ENCODE assay signal across 20 mouse cellular contexts in the genomic region with DNA sequence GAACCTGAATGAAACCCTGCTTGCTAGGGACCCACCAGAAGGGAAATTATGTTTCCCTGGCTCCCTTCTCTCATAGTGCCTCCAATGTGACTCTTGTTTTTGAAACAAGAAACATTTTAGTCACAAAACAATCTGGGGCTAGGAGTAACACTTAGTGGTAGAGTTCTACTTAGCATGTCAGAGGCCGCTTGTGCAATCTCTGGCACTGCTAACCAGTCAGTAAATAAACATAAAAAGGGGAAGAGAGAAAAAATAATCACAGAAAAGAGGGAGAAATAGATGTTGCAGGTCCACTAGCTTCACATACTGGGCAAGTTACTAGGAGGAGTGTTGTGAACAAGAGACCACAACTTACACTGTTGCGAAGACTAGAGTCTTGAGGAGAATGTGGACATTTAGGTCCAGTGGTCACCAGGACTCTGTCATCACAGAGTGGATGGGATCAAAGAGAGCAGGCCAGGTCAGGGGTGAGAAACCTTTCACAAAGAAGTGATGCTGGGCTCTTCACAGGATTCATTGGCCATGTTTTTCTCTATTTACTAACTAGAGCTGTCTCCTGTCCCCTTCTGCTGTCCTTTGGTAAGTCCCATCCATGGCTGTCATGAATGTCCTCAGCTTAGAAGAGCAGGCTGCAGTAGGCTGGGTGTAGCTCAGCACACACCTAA. TPM values are rescaled to one million over a fixed set of nuclear protein-coding genes. Genes with fewer than 3 reads are reported as not detected.
A peak's percentile ranks its signal among the peaks of the same experiment; 100 is the strongest.
DNase-seq lines count a peak whose midpoint lies in the region; ATAC-seq and TF ChIP-seq lines count a peak whose summit lies in the region.
"Had no signal": no experiment of that assay in that cellular context is flagged by ENCODE, and none has a peak within 500 bp of the region (broad histone marks: within the 10 kb centered on the region; RNA-seq: fewer than 3 reads in every experiment).

No protein-coding gene starts in this region.

- no peak for TF ChIP-seq CTCF in layer of hippocampus, adult 2 months (conservative IDR thresholded peaks at IDR 0.05)
- TF ChIP-seq CTCF in bone marrow macrophage, adult 2 months (IDR thresholded peaks at IDR 0.05; ENCODE audit: low read depth, low read length): no peak
- no peak for TF ChIP-seq CTCF in hindbrain, postnatal 0 days (IDR thresholded peaks at IDR 0.05; ENCODE audit: low read depth)

- no peaks in the 10 kb centered on the region for H3K9me3 ChIP-seq in liver, embryonic 16.5 days (replicated peaks; ENCODE audit: control insufficient read depth, low read length)
- H3K9me3 ChIP-seq in heart, embryonic 12.5 days (replicated peaks): no peaks in the 10 kb centered on the region
- H3K9me3 ChIP-seq in hindbrain, postnatal 0 days (ENCODE audit: low read length): no peaks in the 10 kb centered on the region
- H3K9me3 ChIP-seq: hindbrain, embryonic 12.5 days; limb, embryonic 10.5 days; stomach, embryonic 15.5 days had no signal

- TF ChIP-seq POLR2A in bone marrow macrophage, adult 2 months (IDR thresholded peaks at IDR 0.05; ENCODE audit: borderline replicate concordance, low read depth, low read length): no peak

- 60% methylated on average over 2 of the region's 2 CpGs for WGBS in liver, embryonic 16.5 days (ENCODE audit: insufficient replicate concordance)
- 33% methylated on average over 2 of the region's 2 CpGs for WGBS in macrophage (ENCODE audit: missing documents)
- WGBS in heart, embryonic 12.5 days: 91% methylated on average over 2 of the region's 2 CpGs
- 93% methylated on average over 2 of the region's 2 CpGs for WGBS in hindbrain, postnatal 0 days

- ATAC-seq in liver, embryonic 16.5 days (ENCODE audit: low read depth): peak; percentile 55
- no peak for ATAC-seq in heart, embryonic 12.5 days (ENCODE audit: insufficient number of reproducible peaks, low FRiP score)
- ATAC-seq in hindbrain, postnatal 0 days: no peak
- ATAC-seq: Patski had no signal

- H3K4me1 ChIP-seq in bone marrow macrophage, adult 2 months (ENCODE audit: control insufficient read depth, insufficient read depth, low read length): peaks cover 54% of the 10 kb centered on the region
- H3K4me1 ChIP-seq in liver, embryonic 16.5 days (ENCODE audit: control insufficient read depth, low read depth, low read length): peaks cover 5% of the 10 kb centered on the region; the same call in 1 of the 2 replicates
- peaks cover 16% of the 10 kb centered on the region for H3K4me1 ChIP-seq in heart, embryonic 12.5 days (replicated peaks)
- no peaks in the 10 kb centered on the region for H3K4me1 ChIP-seq in hindbrain, postnatal 0 days (ENCODE audit: insufficient read depth, low read length)
- H3K4me1 ChIP-seq: hindbrain, embryonic 12.5 days; kidney, embryonic 15.5 days; stomach, embryonic 15.5 days had no signal

- H3K9ac ChIP-seq in liver, embryonic 16.5 days (ENCODE audit: low read depth, low read length): no peak overlapping the region
- H3K9ac ChIP-seq in heart, embryonic 12.5 days: no peak overlapping the region
- H3K9ac ChIP-seq in hindbrain, postnatal 0 days (replicated peaks; ENCODE audit: low read length): no peak overlapping the region
- H3K9ac ChIP-seq: hindbrain, embryonic 12.5 days; kidney, embryonic 15.5 days; lung, embryonic 14.5 days; stomach, embryonic 15.5 days had no signal

- H3K79me2 ChIP-seq in macrophage (ENCODE audit: inconsistent target): no peaks in the 10 kb centered on the region

- DNase-seq in layer of hippocampus, adult 9-11 months: peak; percentile 20
- no peak for DNase-seq in layer of hippocampus, adult 2 months (ENCODE audit: low spot score in 2 of 2)
- no peak for DNase-seq in cerebellum, adult 18-20 months
- no peak for DNase-seq in hindbrain, postnatal 0 days (ENCODE audit: low spot score)
- DNase-seq: B cell, adult 2 months; cerebellum, postnatal 10 days; heart, postnatal 10 days; lung, embryonic 14.5 days; midbrain, embryonic 14.5 days; right cerebral cortex, adult 18-20 months had no signal

- no peak overlapping the region for H3K4me2 ChIP-seq in liver, embryonic 16.5 days (ENCODE audit: low read depth, low read length)
- H3K4me2 ChIP-seq in heart, embryonic 12.5 days: no peak overlapping the region
- no peak overlapping the region for H3K4me2 ChIP-seq in hindbrain, postnatal 0 days (ENCODE audit: low read depth, low read length)
- H3K4me2 ChIP-seq: hindbrain, embryonic 12.5 days; kidney, embryonic 15.5 days; lung, embryonic 14.5 days; stomach, embryonic 15.5 days had no signal

- H3K36me3 ChIP-seq in liver, embryonic 16.5 days (ENCODE audit: control insufficient read depth, insufficient read depth): no peaks in the 10 kb centered on the region
- H3K36me3 ChIP-seq in macrophage (ENCODE audit: inconsistent target): no peaks in the 10 kb centered on the region
- H3K36me3 ChIP-seq in heart, embryonic 12.5 days: no peaks in the 10 kb centered on the region
- H3K36me3 ChIP-seq in hindbrain, postnatal 0 days (ENCODE audit: insufficient read depth, low read length): no peaks in the 10 kb centered on the region
- H3K36me3 ChIP-seq: hindbrain, embryonic 12.5 days; kidney, embryonic 15.5 days; limb, embryonic 10.5 days; stomach, embryonic 15.5 days had no signal

- H3K27ac ChIP-seq in layer of hippocampus, adult 2 months: no peak overlapping the region
- peak overlapping the region; percentile 71 for H3K27ac ChIP-seq in bone marrow macrophage, adult 2 months (ENCODE audit: insufficient read depth, low read depth, low read length)
- H3K27ac ChIP-seq in liver, embryonic 16.5 days (ENCODE audit: low read length): no peak overlapping the region
- peak overlapping the region; percentile 12; the same call in 1 of the 2 replicates for H3K27ac ChIP-seq in macrophage
- H3K27ac ChIP-seq in heart, embryonic 12.5 days (ENCODE audit: poor library complexity, severe bottlenecking): no peak overlapping the region
- no peak overlapping the region for H3K27ac ChIP-seq in hindbrain, postnatal 0 days
- H3K27ac ChIP-seq: hindbrain, embryonic 12.5 days; kidney, embryonic 15.5 days; limb, embryonic 10.5 days; stomach, embryonic 15.5 days had no signal

- no peak overlapping the region for H3K4me3 ChIP-seq in layer of hippocampus, adult 2 months
- no peak overlapping the region for H3K4me3 ChIP-seq in bone marrow macrophage, adult 2 months (ENCODE audit: insufficient read depth, low read length)
- H3K4me3 ChIP-seq in liver, embryonic 16.5 days (ENCODE audit: low read depth, low read length): no peak overlapping the region
- H3K4me3 ChIP-seq in macrophage (ENCODE audit: inconsistent target): no peak overlapping the region
- no peak overlapping the region for H3K4me3 ChIP-seq in heart, embryonic 12.5 days
- no peak overlapping the region for H3K4me3 ChIP-seq in hindbrain, postnatal 0 days (ENCODE audit: low read length)
- H3K4me3 ChIP-seq: erythroblast, embryonic 14.5 days; hindbrain, embryonic 12.5 days; kidney, embryonic 15.5 days; limb, embryonic 10.5 days; stomach, embryonic 15.5 days had no signal

- no peaks in the 10 kb centered on the region for H3K27me3 ChIP-seq in liver, embryonic 16.5 days (ENCODE audit: control insufficient read depth, insufficient read depth, low read depth, low read length)
- no peaks in the 10 kb centered on the region for H3K27me3 ChIP-seq in heart, embryonic 12.5 days (replicated peaks)
- H3K27me3 ChIP-seq in hindbrain, postnatal 0 days (ENCODE audit: insufficient read depth, low read length): no peaks in the 10 kb centered on the region
- H3K27me3 ChIP-seq: hindbrain, embryonic 12.5 days; kidney, embryonic 15.5 days; Patski; stomach, embryonic 15.5 days had no signal

RNA-seq across cellular contexts. Expression of a gene that starts 9.0 kb away (rescaled TPM):
- 10 to 100 TPM; 19.8 to 20.9 TPM for total RNA-seq in layer of hippocampus, adult 2 months (2021)
- polyA plus RNA-seq in bone marrow macrophage, adult 2 months (2012; ENCODE audit: insufficient read depth, insufficient read length, missing spikeins): 0.45 TPM in 1 of 2 replicates, not detected in the other
- 3.7 and 4.5 TPM in 2 replicates for polyA plus RNA-seq in liver, embryonic 16.5 days (2015; fragmentation: Nextera tagmentation; extraction: Ambion mirVana)
- total RNA-seq in macrophage (2018; cell fraction: chromatin; rRNA removed): 1 to 10 TPM in 15 of 26 experiments, under 1 TPM in 10, not detected in 1; 0.35 to 4.1 (median 1.1) TPM
- total RNA-seq in macrophage (2018; cell fraction: cytosol; rRNA removed): under 1 TPM in 21 of 26 experiments, not detected in 5; 0.03 to 0.80 (median 0.34) TPM
- total RNA-seq in macrophage (2018; cell fraction: nucleus; rRNA removed): 1 to 10 TPM in 11 of 26 experiments, under 1 TPM in 10, not detected in 5; 0.12 to 2.8 (median 1.1) TPM
- polyA plus RNA-seq in macrophage (2018): 0.22 to 0.67 TPM (median 0.42 TPM) in 3 replicates
- 3.9 and 6.1 TPM in 2 replicates for polyA plus RNA-seq in heart, embryonic 12.5 days (2016; fragmentation: Nextera tagmentation; extraction: Ambion mirVana)
- 0.42 and 5.5 TPM in 2 replicates for total RNA-seq in hindbrain, postnatal 0 days (2014; rRNA removed)
- 1.2 TPM in 2 replicates for polyA plus RNA-seq in hindbrain, postnatal 0 days (2015; fragmentation: Nextera tagmentation; extraction: Ambion mirVana)
- polyA plus RNA-seq: erythroblast, embryonic 14.5 days; Patski had no signal

Comparison
In these comparisons a context has a peak if more than half of its experiments do, and no peak if none do; other contexts are left out.
1. H3K27ac ChIP-seq: peak in bone marrow macrophage, adult 2 months (single experiment) and macrophage (single experiment); none in layer of hippocampus, adult 2 months (single experiment), liver, embryonic 16.5 days (single experiment), heart, embryonic 12.5 days (single experiment) and hindbrain, postnatal 0 days (single experiment).